Mouse (Mus musculus) heart, adult 2 months (tissue): Measurements from ENCODE around the gene Snrpd2.

Source experiments
- CTCF ChIP-seq: fragments of 200-600 bp; IDR thresholded peaks from 2 replicates; pipeline ENCODE4 v1.8.1; 2022; ENCODE audit warnings: antibody characterized with exemption, mild to moderate bottlenecking, moderate library complexity
- EP300 ChIP-seq: fragments of 200-500 bp; IDR thresholded peaks from 2 replicates; pipeline ENCODE4 v1.6.1; 2011; ENCODE audit warnings: low read depth, low read length, control low read depth; ENCODE audit not compliant: insufficient read depth
- POLR2A ChIP-seq: fragments of 200-500 bp; IDR thresholded peaks from 2 replicates; pipeline ENCODE4 v1.6.1; 2011; ENCODE audit warnings: mild to moderate bottlenecking, low read depth, low read length, control low read depth; ENCODE audit not compliant: insufficient read depth

DNA sequence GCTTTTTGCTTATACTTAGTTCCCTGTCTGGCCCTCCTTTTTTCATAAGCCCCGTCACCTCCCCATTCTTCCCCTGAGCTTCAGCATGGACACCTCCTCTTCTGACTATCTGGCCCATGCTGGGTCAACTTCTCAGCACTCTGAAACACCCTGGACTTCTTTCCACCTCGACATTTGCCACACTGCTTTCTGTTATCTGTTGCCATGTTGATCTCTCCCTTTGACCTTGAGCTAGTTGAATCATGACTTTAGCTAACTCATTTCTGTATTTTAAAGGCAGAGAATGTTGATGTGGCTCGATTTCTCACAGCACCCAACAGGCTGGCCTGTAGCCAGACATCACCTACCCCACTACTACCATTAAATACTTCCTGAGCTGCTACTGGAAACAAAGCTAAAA lies 42.1 kb upstream of the Snrpd2 start:
- no peak for TF ChIP-seq POLR2A
- no peak for TF ChIP-seq CTCF
- no peak for TF ChIP-seq EP300
